Mouse (Mus musculus) liver, adult 2 months (tissue): Measurements from ENCODE around the gene Hrh2.

ENCODE experiments used
- CTCF ChIP-seq: fragments of 200-500 bp; IDR thresholded peaks from 2 replicates; pipeline ENCODE4 v1.5.1; 2011; ENCODE audit warnings: low read depth, low read length, control low read depth
- POLR2A ChIP-seq: fragments of 200-500 bp; IDR thresholded peaks from 2 replicates; pipeline ENCODE4 v1.6.1; 2011; ENCODE audit warnings: low read length, control low read depth; ENCODE audit not compliant: insufficient read depth; ENCODE audit errors: extremely low read depth

DNA sequence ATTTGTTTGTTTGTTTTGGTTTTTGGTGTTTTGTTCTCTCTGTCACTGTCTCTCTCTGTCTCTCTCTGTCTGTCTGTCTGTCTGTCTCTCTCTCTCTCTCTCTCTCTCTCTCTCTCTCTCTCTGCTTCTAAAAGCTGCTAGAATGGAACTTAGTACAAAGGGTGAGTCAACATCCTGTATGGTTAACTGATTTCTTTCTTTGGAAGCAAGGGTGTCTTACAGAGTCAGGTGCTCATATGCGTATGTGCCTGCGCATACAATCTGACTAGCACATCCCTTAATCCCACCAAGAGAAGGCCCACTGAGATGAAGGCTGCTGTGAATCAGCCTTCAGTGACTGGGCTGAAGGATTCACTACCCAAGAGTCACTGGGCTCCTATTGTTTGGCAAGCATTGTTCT lies 18.0 kb upstream of the Hrh2 start:
- TF ChIP-seq CTCF (no peak), POLR2A (no peak)
